Mouse (Mus musculus) embryonic facial prominence, embryonic 15.5 days (tissue): Measurements from ENCODE around the gene Cpa2. TPM values are rescaled to one million over a fixed set of nuclear protein-coding genes. Genes with fewer than 3 reads are reported as not detected.

Experiments
- ATAC-seq: fragments of 200-750 bp; cut with Nextera tagmentation; 2 replicates; pipeline ENCODE4 v1.8.0; 2017; ENCODE audit warnings: low read depth, moderate TSS enrichment; ENCODE audit not compliant: insufficient number of reproducible peaks, low FRiP score, low TSS enrichment
- H3K27ac ChIP-seq: fragments of 300-500 bp; sonication (generic); replicated peaks from 2 replicates; pipeline ENCODE4 v1.5.1; 2015; ENCODE audit warnings: mild to moderate bottlenecking, inconsistent platforms
- H3K27me3 ChIP-seq: fragments of 300-500 bp; sonication (generic); 2 replicates; pipeline ENCODE4 v1.6.1; 2015; ENCODE audit warnings: inconsistent platforms
- H3K36me3 ChIP-seq: fragments of 300-500 bp; sonication (generic); 2 replicates; pipeline ENCODE4 v1.6.1; 2015; ENCODE audit warnings: mild to moderate bottlenecking, inconsistent platforms
- H3K4me1 ChIP-seq: fragments of 300-500 bp; sonication (generic); 2 replicates; pipeline ENCODE4 v1.6.1; 2015; ENCODE audit warnings: inconsistent platforms
- H3K4me2 ChIP-seq: fragments of 300-500 bp; sonication (generic); replicated peaks from 2 replicates; pipeline ENCODE4 v1.6.1; 2015; ENCODE audit warnings: mild to moderate bottlenecking, inconsistent platforms
- H3K4me3 ChIP-seq: fragments of 300-500 bp; sonication (generic); replicated peaks from 2 replicates; pipeline ENCODE4 v1.5.1; 2015; ENCODE audit warnings: mild to moderate bottlenecking, inconsistent platforms
- H3K9ac ChIP-seq: fragments of 300-500 bp; sonication (generic); 2 replicates; pipeline ENCODE4 v1.6.1; 2015; ENCODE audit warnings: inconsistent platforms
- H3K9me3 ChIP-seq: fragments of 300-500 bp; sonication (generic); replicated peaks from 2 replicates; pipeline ENCODE4 v1.6.1; 2016; ENCODE audit warnings: inconsistent platforms
- whole genome bisulfite sequencing: fragments of 180-500 bp; shearing (Covaris S2); methylation state at CpG from one replicate; pipeline ENCODE4 v1.1.7; 2015; 5-methylcytosine and 5-hydroxymethylcytosine counted together
- polyA plus RNA-seq: library from polyadenylated mRNA; unstranded; fragments of >200 nt; fragmentation: Nextera tagmentation; extraction: Ambion mirVana; gene quantifications from 2 replicates; pipeline ENCODE4 v1.2.1, GENCODE M21; 2015

The Cpa2 gene
- polyA plus RNA-seq, 1 experiment from 2014 or later: 3.4 TPM

DNA sequence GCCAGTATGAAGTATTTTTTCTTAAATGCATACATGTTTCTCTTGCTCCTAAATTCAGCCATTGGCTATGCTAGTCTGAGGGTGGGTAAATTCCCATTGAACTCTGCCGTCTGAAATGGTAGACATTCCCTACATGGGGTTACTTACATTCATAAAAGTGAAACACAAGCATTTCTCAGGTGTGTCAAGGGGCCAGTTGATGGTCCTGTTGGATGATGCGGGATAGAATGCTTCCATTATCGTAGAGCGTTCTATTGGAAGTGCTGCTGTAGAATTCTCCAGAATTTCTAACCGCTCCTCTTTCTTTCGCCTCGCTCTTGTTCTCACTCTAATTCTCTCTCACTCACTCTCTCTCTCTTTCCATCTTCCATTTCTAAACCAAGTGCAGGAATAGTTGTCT lies 69.3 kb downstream of the Cpa2 start, which contains the start of gene Cpa5:
Gene Cpa5 (plus strand): TSS at position 301 of the 400 bp plus-strand sequence.
- Histone ChIP-seq H3K36me3 (no peaks in the 10 kb centered on the region), H3K27ac (no peak within 1 kb of the TSS), H3K4me2 (no peak within 1 kb of the TSS), H3K9ac (no peak within 1 kb of the TSS), H3K27me3 (no peaks in the 10 kb centered on the region), H3K9me3 (no peaks in the 10 kb centered on the region), H3K4me3 (no peak within 1 kb of the TSS), H3K4me1 (peaks cover 13% of the 10 kb centered on the region)
- ATAC-seq: no peak
- 95% methylated on average over 7 of the region's 7 CpGs for WGBS

DNA sequence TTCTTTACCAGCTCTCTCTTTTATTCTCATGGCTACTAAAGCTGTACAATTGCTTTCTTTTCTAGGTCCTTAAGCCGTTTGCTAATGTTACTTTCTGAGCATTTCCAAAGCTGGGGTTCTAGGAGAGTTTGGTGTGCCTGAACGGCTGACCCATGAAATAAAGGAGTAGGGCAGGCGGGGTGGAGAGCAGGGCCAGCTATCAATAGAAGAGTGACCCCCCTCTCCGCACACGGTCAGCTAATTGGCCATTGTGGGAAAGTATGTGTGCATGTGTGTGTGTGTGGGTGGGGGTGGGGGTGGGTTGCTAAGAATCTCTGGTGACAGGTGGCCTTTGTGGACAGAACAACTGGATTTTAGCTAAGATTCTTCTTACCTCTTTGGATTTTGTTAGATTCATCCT lies 69.8 kb downstream of the Cpa2 start:
- Histone ChIP-seq H3K27me3 (no peaks in the 10 kb centered on the region), H3K4me1 (peaks cover 18% of the 10 kb centered on the region), H3K36me3 (no peaks in the 10 kb centered on the region), H3K9ac (no peak overlapping the region), H3K4me2 (no peak overlapping the region), H3K9me3 (no peaks in the 10 kb centered on the region), H3K4me3 (no peak overlapping the region), H3K27ac (no peak overlapping the region)
- ATAC-seq: no peak
- 74% methylated on average over 5 of the region's 5 CpGs for WGBS

Other genes with a start within 250 kb of the Cpa2 start
- gene Ube2h, start 237.0 kb upstream of the Cpa2 start, polyA plus RNA-seq: 46.6 and 46.9 TPM in 2 replicates
- gene Zc3hc1, start 150.6 kb upstream of the Cpa2 start, polyA plus RNA-seq: 49.5 and 55.5 TPM in 2 replicates
- 24.3 and 26.1 TPM in 2 replicates for gene Klhdc10, start 139.7 kb upstream of the Cpa2 start, polyA plus RNA-seq
- 27.5 and 29.1 TPM in 2 replicates for gene Tmem209, start 31.8 kb upstream of the Cpa2 start, polyA plus RNA-seq
- 0.14 and 0.52 TPM in 2 replicates for gene Ssmem1, start 31.7 kb upstream of the Cpa2 start, polyA plus RNA-seq
- gene Cpa4, start 26.8 kb downstream of the Cpa2 start, polyA plus RNA-seq: 5.1 and 6.3 TPM in 2 replicates
- 0.43 and 1.3 TPM in 2 replicates for gene Cpa5, start 69.4 kb downstream of the Cpa2 start, polyA plus RNA-seq
- gene Cpa1, start 97.6 kb downstream of the Cpa2 start, polyA plus RNA-seq: 0.98 and 1.2 TPM in 2 replicates
- 30.9 and 33.1 TPM in 2 replicates for gene Cep41, start 152.2 kb downstream of the Cpa2 start, polyA plus RNA-seq
- 1,312 and 1,376 TPM in 2 replicates for gene Mest, start 182.0 kb downstream of the Cpa2 start, polyA plus RNA-seq